Mouse (Mus musculus) ovary, adult 10 weeks (tissue): Measurements from ENCODE around the gene Olfr773. TPM values are rescaled to one million over a fixed set of nuclear protein-coding genes. Genes with fewer than 3 reads are reported as not detected.

Experiments
- polyA plus RNA-seq: library from polyadenylated mRNA; stranded (reverse); fragments of 350-450 nt; fragmentation: Illumina TruSeq; extraction: RNeasy Lipid Tissue Mini Kit (QIAGEN cat#74804); gene quantifications from one replicate; pipeline ENCODE4 v1.2.3, GENCODE M21; 2014

Olfr773 gene
- not detected for polyA plus RNA-seq

GRCm38 (mm10) chr10:129187319-129187718 lies at the start of gene Olfr773:
Gene Olfr773 (minus strand): TSS chr10:129187419.

GRCm38 (mm10) chr10:129235904-129236303 lies 48.7 kb upstream of the Olfr773 start, which contains the start of gene Olfr774:
Gene Olfr774 (plus strand): TSS chr10:129236204.

GRCm38 (mm10) chr10:129177821-129178220 lies 9.4 kb downstream of the Olfr773 start, which contains the start of gene Olfr772:
Gene Olfr772 (minus strand): TSS chr10:129177921.

GRCm38 (mm10) chr10:129164651-129165050 lies 22.6 kb downstream of the Olfr773 start, which contains the start of gene Olfr771:
Gene Olfr771 (minus strand): TSS chr10:129164751.

GRCm38 (mm10) chr10:129138898-129139297 lies 48.3 kb downstream of the Olfr773 start, which contains the start of gene Olfr770:
Gene Olfr770 (minus strand): TSS chr10:129138998.

Other genes with a start within 250 kb of the Olfr773 start
- not detected for gene Mettl7b, start 226.4 kb downstream of the Olfr773 start, polyA plus RNA-seq
- not detected for gene Olfr9, start 198.0 kb downstream of the Olfr773 start, polyA plus RNA-seq
- not detected for gene Olfr763, start 176.6 kb downstream of the Olfr773 start, polyA plus RNA-seq
- gene Olfr764-ps1, start 147.5 kb downstream of the Olfr773 start, polyA plus RNA-seq, result not detected
- not detected for gene Olfr765, start 137.4 kb downstream of the Olfr773 start, polyA plus RNA-seq
- gene Olfr766-ps1, start 118.4 kb downstream of the Olfr773 start, polyA plus RNA-seq, result not detected
- gene Olfr767, start 104.5 kb downstream of the Olfr773 start, polyA plus RNA-seq, result not detected
- not detected for gene Olfr768, start 88.0 kb downstream of the Olfr773 start, polyA plus RNA-seq
- gene Olfr769, start 69.6 kb downstream of the Olfr773 start, polyA plus RNA-seq, result not detected
- not detected for gene Olfr770, start 48.4 kb downstream of the Olfr773 start, polyA plus RNA-seq
- not detected for gene Olfr771, start 22.7 kb downstream of the Olfr773 start, polyA plus RNA-seq
- not detected for gene Olfr772, start 9.5 kb downstream of the Olfr773 start, polyA plus RNA-seq
- not detected for gene Olfr774, start 48.8 kb upstream of the Olfr773 start, polyA plus RNA-seq
- gene Olfr775, start 61.0 kb upstream of the Olfr773 start, polyA plus RNA-seq, result not detected
- gene Olfr776, start 71.7 kb upstream of the Olfr773 start, polyA plus RNA-seq, result not detected
- gene Olfr777, start 84.1 kb upstream of the Olfr773 start, polyA plus RNA-seq, result not detected
- gene Olfr780, start 130.7 kb upstream of the Olfr773 start, polyA plus RNA-seq, result not detected
- gene Olfr781, start 141.4 kb upstream of the Olfr773 start, polyA plus RNA-seq, result not detected
- gene Olfr782, start 161.4 kb upstream of the Olfr773 start, polyA plus RNA-seq, result not detected
- not detected for gene Olfr784, start 196.7 kb upstream of the Olfr773 start, polyA plus RNA-seq
- gene Olfr785, start 218.0 kb upstream of the Olfr773 start, polyA plus RNA-seq, result not detected
- not detected for gene Olfr786, start 239.9 kb upstream of the Olfr773 start, polyA plus RNA-seq